Mouse (Mus musculus) liver, embryonic 14.5 days (tissue): ENCODE results near the gene Slx4ip.

Experiments used
- CTCF ChIP-seq: IDR thresholded peaks from 2 replicates; pipeline ENCODE4 v1.5.1; 2016; ENCODE audit warnings: antibody characterized with exemption, low read depth, control low read depth
- EP300 ChIP-seq: IDR thresholded peaks from 2 replicates; pipeline ENCODE4 v1.6.1; 2016; ENCODE audit warnings: antibody characterized with exemption, low read depth

DNA sequence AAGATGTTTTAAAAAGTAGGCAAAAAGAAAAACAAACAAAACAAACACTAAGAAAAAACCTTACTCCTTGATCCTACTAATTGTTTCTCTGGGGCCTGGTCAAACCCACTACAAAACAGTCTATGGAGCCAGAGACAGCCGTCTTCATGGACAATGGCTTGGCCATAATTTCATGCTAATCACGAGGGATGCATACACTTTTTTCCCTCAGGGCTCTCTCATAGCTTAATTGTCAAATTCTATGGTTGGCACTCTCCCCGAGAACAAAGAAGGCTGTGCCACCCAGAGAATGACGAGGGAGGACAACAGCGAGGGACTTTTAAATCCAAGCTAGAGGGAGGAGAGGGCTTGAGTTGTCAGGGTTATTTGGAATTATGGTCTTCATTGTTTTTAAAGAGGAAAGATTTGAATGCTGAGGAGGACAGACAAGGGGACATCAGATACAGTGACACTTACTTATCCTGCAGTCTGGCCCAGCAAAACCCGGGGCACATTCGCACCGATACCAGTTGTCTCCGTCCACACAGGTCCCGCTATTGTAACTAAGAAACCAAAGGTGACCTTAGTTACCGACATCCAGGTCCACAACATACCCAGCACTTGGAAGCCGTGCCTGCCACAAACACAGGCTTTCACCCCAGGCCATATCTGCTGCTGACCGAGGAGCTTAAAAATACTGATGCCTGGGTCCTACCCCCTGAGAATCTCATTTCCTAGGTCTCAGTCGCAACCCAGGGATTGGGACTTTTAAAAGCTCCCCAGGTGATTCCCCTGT is 195.8 kb downstream of the Slx4ip start:
- TF ChIP-seq EP300 (no peak), CTCF (no peak)
